Mouse (Mus musculus) CD4-positive helper T cell, adult 2 months (primary cell): Measurements from ENCODE around the gene Cep63.

Experiments used
- DNase-seq: peaks from one replicate; pipeline ENCODE4 v3.0.0-alpha.2; 2012; ENCODE audit warnings: low read depth, missing footprints, low spot score

Cep63 gene

DNA sequence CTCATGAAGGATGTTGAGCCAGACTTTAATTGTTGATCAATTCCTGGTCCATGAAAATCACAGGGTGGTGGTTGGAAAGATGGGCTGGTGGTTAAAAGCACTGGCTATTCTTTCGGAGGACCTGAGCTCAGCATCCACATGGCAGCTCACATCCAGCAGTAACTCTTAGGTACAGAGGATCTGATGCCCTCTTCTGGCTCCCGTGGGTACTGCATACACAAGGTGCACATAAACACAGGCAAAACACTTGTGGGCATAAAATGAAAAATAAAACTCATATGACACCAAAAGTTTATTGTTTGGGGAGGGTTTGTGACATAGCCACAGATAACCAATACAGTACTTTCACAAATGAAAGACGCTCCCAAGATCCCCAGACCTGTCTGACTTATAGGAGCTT is 67.9 kb downstream of the Cep63 start:
- DNase-seq, result no peak

GRCm38 (mm10) chr9:102553781-102554180 is 72.6 kb downstream of the Cep63 start:
- no peak for DNase-seq

DNA sequence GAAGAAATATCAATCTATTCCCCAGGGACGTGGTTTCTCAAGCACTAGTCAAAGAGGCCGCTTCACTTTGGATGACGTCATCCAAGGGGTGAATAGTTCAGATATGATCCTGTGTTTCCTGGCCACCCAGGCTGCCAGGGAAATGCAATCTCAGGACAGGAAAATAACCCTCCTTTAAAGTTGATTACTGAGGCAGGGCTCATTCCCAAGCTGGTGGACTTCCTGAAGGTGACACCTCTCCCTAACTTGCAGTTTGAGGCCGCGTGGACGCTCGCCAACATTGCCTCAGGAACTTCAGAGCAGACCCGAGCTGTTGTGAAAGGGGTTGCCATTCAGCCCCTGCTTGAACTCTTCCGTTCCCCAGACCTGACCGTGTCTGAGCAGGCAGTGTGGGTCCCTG is 74.6 kb downstream of the Cep63 start:
- DNase-seq, result no peak

DNA sequence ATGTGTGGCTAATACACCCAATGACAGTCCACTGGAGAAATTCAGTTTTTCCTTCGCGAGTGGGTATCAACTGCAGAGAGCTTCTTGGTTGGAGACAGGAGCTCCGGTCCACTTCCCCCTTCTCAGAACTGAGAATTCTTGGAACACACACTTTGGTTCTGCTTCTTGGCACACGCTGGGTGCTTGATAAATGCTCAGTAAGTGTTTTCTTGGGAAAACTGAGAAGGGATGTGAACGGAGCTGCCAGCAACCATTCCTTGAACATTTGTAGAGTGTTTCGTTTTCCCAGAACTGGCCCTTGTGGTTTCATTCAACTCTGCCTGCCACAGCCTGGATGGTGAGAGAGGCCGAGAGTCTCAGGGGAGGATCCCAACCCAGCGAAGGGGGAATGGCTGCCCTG is 77.1 kb downstream of the Cep63 start:
- no peak for DNase-seq

DNA sequence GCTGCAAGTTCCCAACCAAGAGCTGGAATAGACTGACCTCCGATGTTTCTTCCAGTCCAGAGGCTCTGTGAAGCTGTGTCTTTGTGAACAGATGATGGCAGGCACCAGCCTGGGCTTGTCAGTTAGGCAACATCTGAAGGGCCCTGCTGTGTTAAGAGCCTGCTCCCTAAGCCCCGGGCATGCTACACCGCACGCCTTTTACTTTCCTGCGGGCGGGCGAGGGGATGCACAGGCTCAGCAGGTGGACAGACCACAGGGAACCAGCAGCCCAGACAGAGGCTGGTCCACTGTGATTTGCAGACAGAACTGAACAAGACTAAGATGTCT is 79.3 kb downstream of the Cep63 start:
- DNase-seq, result no peak

- no peak for DNase-seq
Measured at GRCm38 (mm10) chr9:102546256-102547027, 79.9 kb downstream of the Cep63 start.

GRCm38 (mm10) chr9:102545406-102546255 is 80.7 kb downstream of the Cep63 start:
- no peak for DNase-seq

DNA sequence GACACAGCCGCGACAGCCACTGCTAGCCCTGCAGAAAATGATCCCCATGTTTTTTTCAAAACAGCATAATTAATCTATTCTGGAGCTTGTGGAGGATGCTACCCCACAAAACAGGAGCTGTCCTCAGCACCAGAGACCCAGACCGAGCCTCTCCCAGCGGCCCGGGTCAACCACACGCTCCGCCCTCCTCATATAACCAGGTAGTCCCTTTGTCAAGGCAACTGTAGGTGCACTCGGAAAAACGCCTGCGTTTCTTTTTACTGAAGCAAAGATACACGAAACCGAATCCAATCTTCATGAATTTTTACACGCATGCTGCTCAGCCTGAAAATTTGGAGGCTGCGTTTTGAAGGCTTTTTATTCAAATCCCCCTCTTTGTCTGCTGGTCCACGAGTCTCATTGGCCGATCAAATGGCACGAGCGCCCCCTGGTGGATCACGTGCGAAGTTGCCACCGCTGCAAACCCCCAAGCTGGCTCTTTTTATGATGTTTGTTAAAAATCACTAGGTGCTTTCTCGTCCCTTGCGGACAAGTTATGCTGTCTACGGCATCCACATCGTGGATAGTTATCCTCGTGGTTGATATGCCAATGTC is 81.5 kb downstream of the Cep63 start:
- DNase-seq, result peak; percentile 69

DNA sequence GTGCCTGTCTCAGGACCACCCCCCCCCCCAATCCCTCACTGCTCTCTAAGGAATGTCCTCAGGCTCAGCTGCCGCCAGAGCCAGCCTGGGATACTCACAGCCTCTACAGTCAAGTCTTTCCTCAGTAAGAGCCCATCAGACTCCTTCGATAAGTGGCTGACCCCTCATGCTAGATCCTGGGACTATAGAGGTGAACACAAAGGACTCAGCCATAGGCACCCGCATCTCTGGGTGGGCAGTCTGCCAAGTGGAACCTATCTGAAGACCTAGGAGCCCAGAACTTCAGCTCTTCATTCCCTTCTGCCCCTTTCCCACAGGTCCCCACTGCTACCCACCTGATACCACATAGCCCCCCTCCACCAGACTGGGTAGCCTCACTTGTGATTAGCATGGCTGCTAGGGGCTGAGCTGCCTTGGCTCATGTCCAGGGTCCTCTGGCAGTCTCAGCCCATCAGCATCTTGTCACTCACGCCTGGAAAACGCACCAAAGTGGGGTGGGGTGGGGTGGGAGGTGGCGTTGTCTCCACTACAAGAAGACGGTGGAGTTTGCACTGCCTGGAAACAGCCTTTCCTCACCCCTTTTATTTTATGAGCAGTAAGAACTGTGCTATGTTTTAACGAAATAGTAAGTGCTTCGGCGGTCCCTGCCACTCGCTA is 82.1 kb downstream of the Cep63 start:
- DNase-seq, result no peak

- no peak for DNase-seq
Measured at GRCm38 (mm10) chr9:102543761-102544115, 82.6 kb downstream of the Cep63 start.

DNA sequence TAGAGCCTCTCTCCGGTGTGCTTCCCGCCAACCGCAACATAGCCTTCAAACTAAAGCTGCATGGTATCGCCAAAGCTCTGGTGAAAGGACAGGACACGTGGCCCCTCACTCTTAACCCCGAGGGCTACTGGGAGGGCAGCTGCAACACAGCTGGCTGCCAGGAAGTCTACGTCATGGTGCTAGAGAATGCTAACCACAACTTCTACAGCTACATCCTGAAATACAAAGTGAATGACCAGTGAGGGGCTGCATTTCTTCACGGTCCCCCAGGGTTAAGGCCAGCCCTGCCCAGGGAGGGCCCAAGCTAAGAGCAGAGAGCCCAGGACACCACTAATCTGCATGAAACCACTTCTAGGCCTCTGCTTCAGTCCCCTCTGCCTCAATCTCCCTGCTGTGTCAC is 83.8 kb downstream of the Cep63 start:
- DNase-seq, result peak; percentile 15

GRCm38 (mm10) chr9:102541666-102542065 is 84.7 kb downstream of the Cep63 start:
- peak; percentile 54 for DNase-seq

GRCm38 (mm10) chr9:102539699-102540098 is 86.6 kb downstream of the Cep63 start:
- peak; percentile 89 for DNase-seq

DNA sequence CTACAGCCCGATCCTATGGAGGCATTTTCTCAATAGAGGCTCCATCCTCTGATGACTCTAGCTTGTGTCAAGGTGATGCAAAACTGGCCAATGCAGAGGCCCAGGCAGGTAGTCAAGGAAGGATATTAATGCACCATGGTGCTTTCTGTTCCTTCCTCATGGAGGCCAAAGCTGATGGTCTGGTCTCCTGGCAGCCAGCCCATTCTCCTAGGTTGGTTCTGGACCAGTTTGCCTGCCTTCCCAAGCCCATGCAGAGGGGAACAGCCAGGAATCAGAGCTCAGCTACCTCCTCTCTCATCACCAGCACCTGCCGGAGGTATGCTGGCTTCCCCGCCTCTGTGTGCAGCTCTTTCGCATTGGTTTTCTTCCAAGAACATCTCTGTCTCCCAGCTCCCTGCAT is 89.4 kb downstream of the Cep63 start:
- no peak for DNase-seq
